Mouse (Mus musculus) CH12.LX (cell line): ENCODE measurements around the gene Spns3.

Experiments
- CTCF ChIP-seq, 2 experiments: IDR thresholded peaks in 1 of 2; conservative IDR thresholded peaks in 1 of 2; 2 replicates each; pipeline ENCODE4 v1.5.1; 2011 to 2012; ENCODE audit warnings: low read depth in 2 of 2, low read length in 2 of 2, improper control_type of control experiment in 1 of 2, inconsistent platforms in 1 of 2, mild to moderate bottlenecking in 1 of 2, moderate library complexity in 1 of 2
- ETS1 ChIP-seq: conservative IDR thresholded peaks from 2 replicates; pipeline ENCODE4 v1.6.1; 2012; ENCODE audit warnings: low read depth, mild to moderate bottlenecking, inconsistent platforms, low read length, improper control_type of control experiment, moderate library complexity
- IRF4 ChIP-seq: IDR thresholded peaks from 2 replicates; pipeline ENCODE4 v1.6.1; 2014; ENCODE audit warnings: low read depth, mild to moderate bottlenecking, inconsistent platforms, low read length, improper control_type of control experiment
- MAX ChIP-seq: IDR thresholded peaks from 2 replicates; pipeline ENCODE4 v1.6.1; 2011; ENCODE audit warnings: low read length, improper control_type of control experiment
- MEF2A ChIP-seq: IDR thresholded peaks from 2 replicates; pipeline ENCODE4 v1.6.1; 2014; ENCODE audit warnings: low read depth, mild to moderate bottlenecking, inconsistent platforms, low read length, improper control_type of control experiment, borderline replicate concordance
- MYC ChIP-seq: IDR thresholded peaks from 2 replicates; pipeline ENCODE4 v1.6.1; 2011; ENCODE audit warnings: low read depth, mild to moderate bottlenecking, improper control_type of control experiment, low read length
- POLR2A ChIP-seq: IDR thresholded peaks from 2 replicates; pipeline ENCODE4 v1.6.1; 2011; ENCODE audit warnings: low read depth, mild to moderate bottlenecking, improper control_type of control experiment, low read length
- SMC3 ChIP-seq: IDR thresholded peaks from 2 replicates; pipeline ENCODE4 v1.6.1; 2011; ENCODE audit warnings: low read depth, low read length, improper control_type of control experiment
- TCF12 ChIP-seq: IDR thresholded peaks from 2 replicates; pipeline ENCODE4 v1.6.1; 2014; ENCODE audit warnings: low read depth, mild to moderate bottlenecking, inconsistent platforms, low read length, improper control_type of control experiment
- UBTF ChIP-seq: IDR thresholded peaks from 2 replicates; pipeline ENCODE4 v1.6.1; 2012; ENCODE audit warnings: low read depth, mild to moderate bottlenecking, inconsistent platforms, low read length, improper control_type of control experiment, moderate library complexity
- ZNF384 ChIP-seq: IDR thresholded peaks from 2 replicates; pipeline ENCODE4 v1.6.1; 2012; ENCODE audit warnings: low read depth, low read length, improper control_type of control experiment, inconsistent platforms

GRCm38 (mm10) chr11:72514967-72515366, 35.3 kb downstream of the Spns3 start:
- TF ChIP-seq ZNF384 (no peak), POLR2A (no peak), ETS1 (no peak), CTCF (conservative IDR thresholded peaks at IDR 0.05 in 1 of 2, IDR thresholded peaks at IDR 0.05 in 1 of 2; ENCODE audit: low read depth in 2 of 2, low read length in 2 of 2) (no peak), SMC3 (no peak), MEF2A (no peak), MAX (no peak), TCF12 (no peak), MYC (no peak), IRF4 (no peak), UBTF (no peak)
